Mouse (Mus musculus) frontal cortex, adult (tissue): ENCODE results near the gene Prkcb.

Source experiments
- ATAC-seq: cut with Nextera tagmentation; 2 replicates; pipeline ENCODE4 v1.9.2; 2017; ENCODE audit warnings: mild to moderate bottlenecking, moderate library complexity, mixed read lengths; ENCODE audit not compliant: low TSS enrichment

Prkcb gene

DNA sequence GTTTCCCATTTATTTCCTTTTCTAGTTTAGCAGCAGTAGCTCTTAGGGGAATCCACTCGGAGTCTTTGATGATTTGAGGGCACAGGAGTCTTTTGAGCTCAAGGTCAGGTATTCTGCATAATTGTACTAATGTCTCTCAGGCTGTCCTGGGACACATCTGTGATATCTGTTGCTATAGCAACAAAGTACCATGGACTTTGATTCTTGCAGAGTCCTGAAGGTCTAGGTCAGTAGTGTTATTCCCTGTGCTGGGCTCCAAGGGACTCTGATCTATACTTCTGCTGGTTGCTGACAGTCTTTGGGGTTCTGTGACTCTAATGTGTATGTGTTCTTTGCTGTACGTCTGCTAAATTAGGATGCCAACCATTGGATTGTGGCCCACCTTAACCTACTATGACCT, 171.5 kb downstream of the Prkcb start:
- ATAC-seq: no peak

DNA sequence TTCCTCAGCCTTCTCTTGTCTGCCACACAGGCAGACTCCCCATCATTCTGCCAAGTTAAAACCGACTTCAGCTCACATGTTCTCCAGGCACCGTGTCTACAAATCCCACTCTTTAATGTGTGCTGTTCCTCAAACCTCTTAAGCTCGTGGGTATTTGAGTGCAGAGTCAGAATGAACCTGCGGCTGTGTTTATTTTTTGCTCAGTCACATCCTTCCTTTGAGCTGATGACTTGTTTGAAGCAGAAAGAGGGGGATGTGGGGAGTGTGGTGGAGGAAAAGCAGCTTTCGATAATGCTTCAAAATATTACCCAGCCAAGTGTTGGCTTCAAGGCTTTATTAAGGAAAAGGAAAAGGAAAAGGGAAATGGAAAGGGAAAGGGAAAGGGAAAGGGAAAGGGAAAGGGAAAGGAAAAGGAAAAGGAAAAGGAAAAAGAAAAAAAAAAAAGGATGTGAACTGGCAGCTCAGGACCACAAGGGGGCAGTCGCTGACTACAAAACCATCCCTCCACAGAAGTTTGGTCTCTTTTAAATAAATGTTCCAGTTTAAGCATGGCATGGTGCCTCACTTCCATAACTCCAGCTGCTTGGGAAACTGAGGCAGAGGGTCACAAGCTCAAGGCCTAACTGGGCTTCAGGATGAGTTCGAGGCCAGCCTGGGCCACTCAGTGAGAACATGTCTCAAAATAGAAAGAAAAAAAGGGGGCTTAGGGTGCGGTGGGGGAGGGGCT, 177.4 kb downstream of the Prkcb start:
- no peak for ATAC-seq

DNA sequence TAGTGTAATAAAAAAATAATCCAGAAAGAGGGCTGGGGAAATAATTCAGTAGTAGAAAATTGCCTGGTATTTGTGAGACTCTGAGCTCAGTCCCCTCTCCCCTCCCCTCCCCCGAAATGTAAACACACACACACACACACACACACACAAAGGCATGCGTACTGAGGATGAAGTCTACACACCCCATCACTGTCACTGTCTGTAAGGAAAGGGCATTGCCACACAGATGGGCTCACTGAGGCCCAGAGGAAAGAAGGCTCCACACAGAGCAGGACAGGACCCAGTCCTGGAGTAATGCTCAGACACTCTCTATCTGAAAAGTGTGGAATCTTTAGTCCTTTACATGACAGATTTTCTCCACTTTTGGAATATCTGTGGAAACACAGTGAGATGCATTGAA, 178.2 kb downstream of the Prkcb start:
- ATAC-seq: no peak

DNA sequence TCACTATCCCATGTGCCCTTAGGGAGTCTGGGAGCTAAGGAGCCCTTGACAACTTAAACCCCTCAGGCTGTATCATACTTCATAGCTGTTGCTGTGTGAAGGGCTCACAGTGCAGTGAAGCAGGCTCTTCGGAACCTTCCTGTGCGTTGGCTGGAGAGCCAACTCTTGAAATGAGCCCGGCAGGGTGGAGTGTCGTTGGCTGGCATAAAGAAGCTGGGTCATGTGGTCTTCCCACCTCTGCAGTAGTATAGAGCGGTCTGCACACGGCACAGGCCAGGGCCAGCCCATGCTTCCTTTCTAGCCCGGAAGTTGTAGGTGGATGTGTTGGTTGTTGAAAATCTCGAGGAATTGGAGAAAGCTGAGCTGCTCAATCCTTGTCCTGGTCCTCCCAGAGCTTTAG, 179.3 kb downstream of the Prkcb start:
- peak; percentile 41; the same call in 1 of the 2 replicates for ATAC-seq

DNA sequence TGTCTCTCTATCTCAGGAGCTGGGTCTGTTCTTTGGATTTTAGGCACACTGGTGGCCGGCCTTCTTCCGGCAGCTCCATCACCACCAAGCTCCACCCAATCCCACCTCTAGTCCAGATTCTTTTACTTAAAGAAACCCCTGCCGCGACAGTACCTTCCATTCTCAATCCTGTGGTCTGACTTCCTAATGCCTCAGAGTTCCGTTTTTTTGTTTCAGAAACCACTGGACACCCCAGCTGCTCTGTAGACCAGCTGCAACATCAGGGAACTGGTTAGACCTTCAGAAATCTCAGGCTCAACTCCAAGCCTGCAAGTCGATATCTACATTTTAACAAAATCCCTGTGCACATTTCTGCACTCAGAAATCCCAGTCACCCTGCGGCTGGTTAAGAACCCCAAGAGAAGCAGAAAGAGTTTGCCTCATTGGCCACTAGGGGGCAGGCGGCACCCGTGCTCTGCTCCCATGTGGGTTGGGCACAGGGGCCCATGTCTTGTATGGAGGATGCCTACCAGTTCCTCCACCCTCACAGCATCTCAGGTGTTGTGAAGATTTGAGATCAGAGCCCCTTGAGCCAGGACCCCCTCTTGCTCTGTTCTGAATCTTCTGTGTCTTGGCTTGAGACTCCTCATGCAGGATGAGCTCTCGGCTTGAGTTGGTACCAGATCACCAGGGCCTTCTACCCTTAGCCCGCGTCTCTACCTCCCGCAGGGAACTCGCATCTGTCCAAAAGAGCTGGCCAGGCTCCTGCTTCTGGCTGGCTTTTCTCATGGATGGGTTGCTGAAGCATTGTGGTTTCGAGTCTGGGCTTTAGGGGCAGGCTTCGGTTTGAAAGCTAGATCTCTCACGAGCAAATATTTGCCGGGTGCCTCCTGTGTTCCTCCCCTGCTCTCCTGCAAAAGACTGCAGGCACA, 182.1 kb downstream of the Prkcb start:
- ATAC-seq: peak; percentile 77

DNA sequence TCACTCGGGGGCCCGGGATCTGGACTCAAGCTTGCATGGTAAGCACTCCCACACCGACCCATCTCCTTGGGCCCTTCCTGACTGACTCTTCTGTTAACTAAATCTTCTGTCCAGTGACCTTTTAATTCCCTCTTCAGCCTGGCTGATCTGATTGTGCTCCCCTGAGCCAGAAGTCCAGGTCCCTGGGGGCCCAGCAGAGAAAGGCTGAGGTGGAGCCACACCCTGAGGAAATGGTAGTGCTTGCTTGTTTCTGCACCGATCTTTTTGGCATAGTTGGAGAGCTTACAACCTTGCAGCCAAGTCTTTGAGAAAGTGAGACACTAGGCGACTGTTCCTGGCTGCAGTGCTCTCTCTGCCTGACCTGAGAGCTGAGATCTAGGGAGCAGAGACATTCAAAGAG, 183.7 kb downstream of the Prkcb start:
- no peak for ATAC-seq

DNA sequence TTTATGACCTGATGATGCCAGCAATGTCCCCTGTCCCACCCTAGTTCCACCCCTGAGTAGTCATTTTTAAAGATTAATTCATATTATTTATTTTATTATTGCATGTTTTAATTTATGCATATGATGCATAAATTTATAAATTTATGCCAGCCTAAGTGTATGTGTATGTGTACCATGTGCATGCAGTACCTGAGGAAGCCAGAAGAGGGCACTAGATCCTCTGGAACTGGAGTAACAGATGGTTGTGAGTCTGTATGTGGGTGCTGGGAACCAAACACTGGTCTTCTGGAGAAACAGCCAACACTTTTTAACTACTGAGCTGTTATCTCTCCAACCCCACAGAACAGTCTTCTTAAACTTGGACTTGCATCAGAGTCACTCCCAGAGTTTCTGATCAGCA, 186.5 kb downstream of the Prkcb start:
- no peak for ATAC-seq

DNA sequence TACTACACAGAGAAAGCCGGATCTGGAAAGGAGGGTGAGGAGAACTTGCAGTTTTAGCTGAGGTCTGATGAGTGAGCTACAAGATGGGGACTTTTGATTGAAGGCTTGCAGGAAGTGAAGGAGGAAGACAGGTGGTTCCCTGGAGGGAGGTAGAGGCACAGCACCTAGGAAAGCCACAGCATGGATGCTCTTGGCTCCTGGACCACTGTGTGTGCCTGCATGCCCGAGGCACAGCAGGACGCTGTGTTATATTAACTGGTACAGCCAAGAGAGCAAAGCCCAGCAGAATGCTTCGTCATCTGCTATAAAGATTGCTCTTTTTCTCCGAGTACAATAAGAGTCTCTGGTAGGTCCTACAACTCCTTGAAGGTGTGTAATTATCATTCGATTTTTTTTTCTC, 188.1 kb downstream of the Prkcb start:
- no peak for ATAC-seq

DNA sequence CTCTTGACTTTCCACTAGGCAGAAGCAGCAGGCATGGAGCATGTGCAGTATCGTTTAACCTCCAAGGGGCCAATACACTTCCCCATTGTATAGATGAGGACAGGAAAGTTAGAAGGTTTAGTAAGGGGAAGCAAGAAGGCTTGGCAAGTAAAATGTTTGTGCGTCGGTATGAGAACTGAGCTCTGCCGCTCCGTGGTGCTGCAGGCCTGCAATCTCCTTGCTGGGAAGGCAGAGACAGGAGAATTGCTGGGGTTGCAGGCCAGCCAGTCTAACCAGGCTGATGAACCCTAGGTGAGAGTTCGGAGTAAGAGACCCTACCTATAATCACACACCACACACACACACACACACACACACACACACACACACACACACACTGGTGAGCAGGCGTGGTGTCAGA, 188.6 kb downstream of the Prkcb start:
- no peak for ATAC-seq

DNA sequence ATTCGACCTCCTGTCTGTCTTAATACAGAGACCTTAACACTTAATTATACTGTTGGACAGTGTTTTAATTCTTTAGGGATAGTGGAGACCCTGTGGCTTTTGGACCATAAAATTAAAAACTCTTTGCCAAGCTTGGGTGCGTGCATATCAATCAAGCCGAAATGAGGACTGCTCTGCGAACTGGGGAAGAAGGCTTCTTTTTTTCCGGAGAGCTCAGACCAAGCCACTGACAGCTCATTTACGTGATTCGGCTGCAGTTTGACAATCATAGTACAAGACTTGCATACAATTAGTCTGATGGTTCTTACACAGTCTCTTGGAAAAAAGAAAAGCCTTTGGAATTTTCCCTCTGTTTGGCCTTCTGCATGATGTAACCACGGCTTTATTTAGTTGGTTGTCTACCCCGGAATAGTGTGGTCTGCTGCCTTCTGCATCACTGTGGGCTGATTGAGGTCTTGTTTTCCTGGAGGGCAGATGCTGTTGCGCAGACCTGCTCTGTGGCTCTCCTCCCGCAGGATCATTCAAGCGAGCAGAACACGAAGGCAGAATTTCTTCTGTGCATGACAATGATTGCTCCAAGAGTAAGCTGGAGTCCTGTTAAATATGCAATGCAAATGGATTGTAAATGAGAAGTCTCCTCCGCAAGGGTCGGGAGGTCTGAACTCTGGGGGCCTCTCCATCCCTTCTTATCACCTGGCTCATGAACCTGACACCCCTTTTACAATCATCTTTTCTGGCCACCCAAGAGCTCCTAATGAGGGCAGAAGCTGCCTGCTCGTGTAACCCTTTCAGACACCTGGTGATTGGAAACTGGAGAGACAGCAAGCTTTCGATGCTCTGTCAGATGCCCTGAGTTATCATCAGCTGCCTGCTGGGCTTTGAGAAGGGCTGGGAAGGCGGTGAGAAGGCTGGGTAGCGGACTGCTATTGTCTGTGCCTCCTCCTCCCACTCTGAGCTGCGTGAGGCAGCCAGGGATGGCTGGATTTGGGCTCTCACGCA, 189.3 kb downstream of the Prkcb start:
- peak; percentile 83 for ATAC-seq

DNA sequence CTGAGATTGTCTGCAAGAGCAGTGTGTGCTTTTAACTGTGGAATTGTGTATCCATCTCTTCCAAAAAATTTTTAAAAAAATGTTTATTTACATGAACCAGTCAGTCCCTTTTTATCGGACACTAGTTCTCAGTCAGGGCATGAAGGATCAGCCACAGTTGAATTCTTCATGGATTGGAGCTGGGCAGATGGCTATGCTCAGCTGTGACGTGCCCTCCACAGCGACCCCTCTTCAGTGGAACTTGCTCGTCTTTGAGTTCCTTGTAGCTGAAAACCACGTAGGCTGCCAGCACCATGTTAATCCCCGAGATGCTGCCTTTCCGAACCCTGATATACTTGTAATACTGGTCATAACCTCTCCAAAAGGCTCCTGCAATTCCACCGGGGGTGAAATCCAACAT, 195.4 kb downstream of the Prkcb start:
- ATAC-seq: no peak

DNA sequence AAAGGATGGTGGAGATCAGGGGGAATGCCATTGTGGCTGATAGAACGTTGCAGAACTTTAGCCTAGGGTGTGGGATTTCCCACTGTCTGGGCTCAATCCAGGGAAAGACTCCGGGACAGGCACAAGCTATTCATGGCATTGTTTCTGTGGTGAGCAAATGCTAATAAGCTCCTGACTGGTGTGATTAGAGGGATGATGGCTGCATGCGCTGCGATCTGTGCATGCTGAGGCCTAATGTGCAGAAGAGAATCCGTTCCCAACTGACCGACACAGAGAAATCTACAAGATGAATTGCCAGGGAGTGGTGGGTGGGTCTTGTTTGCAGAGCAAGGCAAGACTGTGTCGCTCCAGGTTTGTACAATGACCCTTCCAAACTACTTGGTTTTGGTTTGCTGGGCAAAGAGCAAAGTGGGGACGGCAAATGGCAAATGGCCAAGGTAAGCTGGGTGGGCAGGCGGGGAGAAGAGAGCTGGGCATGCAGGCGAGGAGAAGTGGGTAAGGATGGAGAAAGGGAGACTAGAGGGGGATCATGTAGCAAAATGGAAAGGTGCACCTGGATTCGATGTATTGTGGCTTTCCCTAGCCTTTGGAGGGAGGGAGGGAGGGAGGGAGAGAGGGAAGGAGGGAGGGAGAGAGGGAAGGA, 199.5 kb downstream of the Prkcb start:
- ATAC-seq: no peak

DNA sequence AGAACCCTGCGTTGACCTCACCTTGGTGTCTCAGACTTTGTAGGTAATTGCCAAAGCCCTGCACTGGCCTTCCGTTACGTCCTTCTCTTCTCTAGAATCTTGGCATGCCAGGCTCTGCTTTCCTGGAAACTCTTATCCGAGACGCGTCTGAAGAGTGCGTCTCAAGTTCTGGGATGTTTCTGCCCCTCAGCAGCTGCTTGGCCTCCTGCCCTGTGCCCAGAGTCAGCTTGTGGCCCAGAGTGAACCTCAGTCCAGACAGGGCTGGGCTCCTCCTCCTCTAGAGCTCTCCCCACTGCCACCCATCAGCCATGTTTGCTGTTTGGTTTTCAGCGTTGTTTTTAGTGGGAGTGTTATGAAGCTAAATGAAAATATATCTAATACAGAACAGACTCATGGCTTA, 203.5 kb downstream of the Prkcb start:
- no peak for ATAC-seq

DNA sequence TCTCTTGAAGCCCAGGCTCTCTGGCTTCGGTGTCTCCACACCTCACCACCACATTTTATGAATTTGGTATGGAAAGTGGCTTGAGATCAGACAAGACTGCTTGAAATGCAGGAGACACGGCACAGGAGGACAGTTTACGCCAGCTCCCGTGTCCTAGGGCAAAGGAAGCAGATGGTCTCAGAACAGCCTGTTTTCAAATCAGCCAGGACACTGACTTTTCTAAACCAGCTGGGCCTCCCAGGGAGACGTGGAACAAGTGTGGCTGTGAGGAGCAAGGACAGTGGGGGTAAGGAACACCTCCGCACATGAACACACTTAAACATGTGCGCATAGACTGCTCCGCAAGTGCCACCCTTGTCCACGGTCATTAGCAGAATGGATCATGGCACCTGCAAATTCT, 204.4 kb downstream of the Prkcb start:
- ATAC-seq: no peak

DNA sequence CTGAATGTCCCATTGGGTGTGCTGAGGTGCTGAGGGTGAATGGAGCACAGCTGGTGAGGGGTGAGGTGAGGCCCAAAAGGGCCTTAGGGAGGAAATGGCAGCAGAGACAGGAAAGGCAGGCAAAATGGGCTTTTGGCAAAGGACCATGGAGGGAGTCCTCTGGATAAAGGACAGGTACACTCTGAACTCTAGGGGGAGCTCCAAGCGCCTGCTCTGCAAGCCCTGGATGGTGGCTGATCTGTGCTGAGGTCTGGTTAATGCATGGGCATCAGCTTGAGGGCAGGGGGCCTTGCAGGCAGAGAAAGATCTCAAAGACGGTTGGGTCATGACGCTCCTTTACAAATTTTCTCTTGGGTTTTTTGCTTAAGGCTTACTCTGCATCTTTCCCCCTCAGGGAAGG, 205.5 kb downstream of the Prkcb start:
- peak; percentile 76 for ATAC-seq

DNA sequence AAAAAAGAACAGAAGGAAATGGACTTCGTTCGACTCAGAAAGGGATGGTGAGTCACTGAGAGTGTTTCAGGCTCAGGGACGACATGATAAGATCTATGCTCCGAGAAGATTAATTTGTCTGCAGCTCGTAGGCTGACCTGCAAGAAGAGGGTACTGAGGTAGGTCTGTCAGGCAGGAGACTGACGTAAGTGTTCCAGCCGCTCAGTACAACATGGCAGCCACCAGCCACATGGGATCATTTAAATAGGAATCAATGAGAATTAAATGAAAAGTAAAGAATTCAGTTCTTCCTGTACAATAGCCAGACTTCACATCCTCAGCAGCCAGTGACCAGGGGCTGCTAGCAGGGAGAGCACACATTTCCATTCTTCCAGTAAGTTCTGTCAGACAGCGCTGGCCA, 209.0 kb downstream of the Prkcb start:
- ATAC-seq: no peak

DNA sequence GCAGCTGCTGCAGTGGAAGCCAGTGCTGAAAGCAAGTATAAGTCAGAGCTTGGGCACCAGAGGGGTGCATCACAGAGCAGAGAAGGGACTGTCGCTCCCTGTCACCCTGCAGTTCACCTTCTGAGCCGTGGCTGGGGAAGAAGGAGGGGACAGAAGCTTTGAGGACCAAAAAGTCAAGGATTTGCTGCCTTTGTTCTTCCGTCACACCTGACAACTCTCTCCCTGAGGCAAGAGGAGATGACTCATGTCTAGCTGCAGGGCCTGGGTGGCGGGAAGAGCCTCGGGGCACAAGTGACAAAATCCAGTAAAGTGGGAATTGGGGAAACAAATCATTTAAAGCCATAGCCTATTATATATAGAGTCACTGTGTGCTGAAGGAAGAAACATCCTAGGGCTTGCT, 209.9 kb downstream of the Prkcb start:
- no peak for ATAC-seq

DNA sequence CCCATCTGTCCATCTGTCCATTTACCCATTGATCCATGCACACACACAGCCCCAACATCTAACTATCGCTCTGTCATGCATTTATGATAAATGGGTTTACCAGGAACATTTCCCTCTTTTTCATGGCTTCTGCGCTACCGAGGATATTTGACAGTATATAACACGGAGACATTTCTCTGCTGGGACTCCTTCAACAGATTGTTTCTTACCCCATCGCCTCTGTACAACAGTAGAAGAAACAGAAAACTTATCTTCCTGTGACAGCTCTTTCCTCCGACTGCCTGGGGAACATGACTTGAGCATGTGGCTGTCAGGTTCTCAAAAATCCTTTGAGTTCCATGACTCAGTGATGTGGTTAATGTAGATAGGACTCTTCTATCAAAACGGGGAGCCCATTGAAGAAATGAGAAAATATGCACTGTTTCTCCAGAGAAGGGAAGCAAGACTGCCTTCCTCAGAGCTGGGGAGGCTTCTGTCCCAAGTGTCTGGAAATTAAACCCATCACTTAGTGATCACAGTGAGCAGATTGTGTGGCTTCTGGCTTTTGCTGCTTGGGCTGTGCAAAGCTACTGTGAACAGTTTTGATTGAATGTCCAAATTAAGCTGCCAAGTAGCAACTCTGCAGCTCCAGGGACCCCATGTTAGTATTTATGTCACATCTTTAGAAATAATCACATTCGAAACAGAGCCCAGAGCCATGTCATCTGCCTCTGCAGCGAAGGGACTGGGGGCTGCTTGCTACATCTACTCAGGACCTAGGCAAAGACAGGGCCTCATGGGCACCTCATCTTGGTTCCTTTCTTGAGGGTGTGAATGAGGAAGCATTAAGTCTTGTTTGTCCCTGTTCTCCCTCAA, 211.4 kb downstream of the Prkcb start:
- ATAC-seq: no peak

DNA sequence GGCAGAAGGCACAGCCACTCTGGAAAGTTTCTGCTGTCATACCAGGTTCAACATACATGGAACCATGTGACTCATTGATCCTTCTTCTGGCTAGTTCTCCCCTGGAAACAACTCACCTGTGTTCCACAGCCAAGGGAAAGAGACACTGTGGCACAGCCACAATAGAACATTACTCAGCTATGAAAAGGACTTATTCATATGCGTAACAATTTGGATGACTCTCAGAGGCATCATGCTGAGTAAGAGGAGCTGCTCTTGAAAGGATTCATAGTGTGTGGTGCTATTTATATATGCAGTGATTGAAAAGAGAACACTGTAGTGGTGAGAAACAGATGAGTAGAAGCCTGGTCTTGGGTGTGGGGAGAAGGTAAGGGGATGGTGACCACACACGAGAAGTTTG, 217.9 kb downstream of the Prkcb start:
- no peak for ATAC-seq

DNA sequence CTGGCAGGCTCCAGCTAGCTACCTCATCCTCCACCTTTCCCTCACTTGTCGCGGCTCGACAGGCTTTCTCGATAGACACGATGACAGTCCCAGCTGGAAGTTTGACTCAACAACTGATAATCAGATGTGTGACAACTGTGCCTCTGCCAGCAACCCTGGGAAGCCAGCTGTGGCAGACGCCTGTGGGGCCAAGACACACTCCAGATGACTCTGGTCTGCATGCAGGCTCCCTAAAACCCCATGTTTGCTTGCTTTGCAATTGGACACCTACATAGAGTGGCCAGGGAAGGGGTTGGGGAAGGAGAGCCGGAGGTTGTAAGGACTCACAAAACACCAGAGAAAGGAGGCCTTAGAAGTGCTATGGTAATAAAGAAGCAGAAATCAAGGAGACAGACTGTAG, 221.4 kb downstream of the Prkcb start:
- no peak for ATAC-seq
